Mouse (Mus musculus): ENCODE measurements around the gene Olfr1367. TPM values are rescaled to one million over a fixed set of nuclear protein-coding genes. Genes with fewer than 3 reads are reported as not detected.
"Not testable (repeated sequence)": the region's sequence is repeated elsewhere in the genome, so short reads cannot be mapped to it uniquely, and the experiment has no call there.

The Olfr1367 gene
- total RNA-seq, 1 experiment from 2014 or later, result not detected

DNA sequence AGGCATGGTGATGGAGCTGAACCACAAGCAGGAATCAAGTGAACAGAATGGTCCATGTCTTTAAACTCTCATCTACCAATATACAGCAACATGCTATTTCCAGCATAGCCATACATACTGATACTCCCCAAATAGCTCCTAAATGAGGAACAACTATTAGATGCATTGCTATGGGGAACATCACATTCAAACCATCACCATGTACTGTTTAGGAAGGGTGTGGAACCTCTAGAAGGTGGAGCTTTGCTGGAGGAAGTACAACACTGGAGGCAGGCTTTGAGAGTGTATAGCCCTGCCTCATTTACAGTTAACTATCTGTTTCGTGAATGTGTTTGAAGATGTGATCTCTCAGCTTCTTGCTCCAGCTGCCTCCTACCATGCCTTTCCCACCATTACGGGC is 31.1 kb downstream of the Olfr1367 start:
- ATAC-seq (replicated peaks; ENCODE audit: insufficient number of reproducible peaks, low FRiP score, low TSS enrichment, poor library complexity, severe bottlenecking), result 0 out of 2 replicates have a peak, but pooled peaks have one; percentile 53

DNA sequence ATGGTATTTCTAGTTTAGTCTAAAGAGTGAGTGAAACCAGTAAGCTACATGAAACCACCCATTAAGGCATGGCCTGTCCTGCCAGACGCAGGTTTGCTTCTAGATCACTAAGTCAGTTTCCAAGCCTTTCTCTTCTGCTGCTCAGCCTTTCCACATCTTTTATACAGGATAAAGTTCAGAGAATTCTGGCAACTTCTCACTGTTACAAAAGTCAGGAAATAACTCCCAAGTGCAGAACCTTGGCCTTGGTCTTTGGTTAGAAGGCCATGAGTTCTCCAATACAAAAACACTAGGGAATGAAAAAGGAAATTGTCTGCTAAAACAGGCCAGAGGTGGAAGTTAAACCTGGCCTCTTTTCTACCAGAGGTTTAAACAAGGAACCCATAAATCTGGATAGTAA is 48.5 kb downstream of the Olfr1367 start:
- ATAC-seq (replicated peaks; ENCODE audit: insufficient number of reproducible peaks, low FRiP score, low TSS enrichment, poor library complexity, severe bottlenecking), result no peak

DNA sequence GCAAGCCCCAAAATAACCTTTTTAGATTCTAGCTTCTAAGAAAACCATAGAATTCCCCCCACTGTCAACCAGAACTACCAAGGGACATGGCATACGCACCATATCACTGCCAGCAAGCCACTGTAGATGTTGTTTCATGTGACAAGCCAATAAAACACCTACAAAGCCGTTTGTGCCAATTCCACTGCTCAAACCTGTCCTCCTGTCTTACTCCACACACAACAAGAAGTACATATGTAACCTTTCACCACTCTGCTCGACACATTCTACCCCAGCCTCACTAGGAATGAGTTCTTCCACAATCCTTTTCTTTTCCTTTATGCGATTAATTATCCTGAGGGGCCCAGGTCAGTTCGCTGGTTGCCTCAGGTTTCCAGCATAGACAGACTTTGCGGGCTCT is 48.9 kb downstream of the Olfr1367 start:
- no peak for ATAC-seq (replicated peaks; ENCODE audit: insufficient number of reproducible peaks, low FRiP score, low TSS enrichment, poor library complexity, severe bottlenecking)

DNA sequence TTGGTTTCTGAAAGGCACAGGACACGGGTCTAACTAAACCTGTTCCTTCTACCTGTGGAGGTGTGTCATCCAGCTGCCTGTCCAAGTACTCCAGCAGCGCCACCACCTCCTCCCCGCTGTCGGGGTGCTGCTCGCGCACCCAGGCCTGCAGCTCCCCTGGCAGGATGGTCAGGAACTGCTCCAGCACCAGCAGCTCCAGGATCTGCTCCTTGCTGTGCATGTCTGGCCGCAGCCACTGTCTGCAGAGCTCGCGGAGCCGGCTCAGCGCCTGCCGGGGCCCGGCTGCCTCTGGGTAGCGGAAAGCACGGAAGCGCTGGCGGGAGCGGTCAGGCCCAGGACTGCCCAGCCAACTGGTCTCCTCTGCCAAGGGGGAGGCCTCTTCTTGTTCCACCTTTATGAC is 49.3 kb downstream of the Olfr1367 start:
- ATAC-seq (replicated peaks; ENCODE audit: insufficient number of reproducible peaks, low FRiP score, low TSS enrichment, poor library complexity, severe bottlenecking), result not testable (repeated sequence)

DNA sequence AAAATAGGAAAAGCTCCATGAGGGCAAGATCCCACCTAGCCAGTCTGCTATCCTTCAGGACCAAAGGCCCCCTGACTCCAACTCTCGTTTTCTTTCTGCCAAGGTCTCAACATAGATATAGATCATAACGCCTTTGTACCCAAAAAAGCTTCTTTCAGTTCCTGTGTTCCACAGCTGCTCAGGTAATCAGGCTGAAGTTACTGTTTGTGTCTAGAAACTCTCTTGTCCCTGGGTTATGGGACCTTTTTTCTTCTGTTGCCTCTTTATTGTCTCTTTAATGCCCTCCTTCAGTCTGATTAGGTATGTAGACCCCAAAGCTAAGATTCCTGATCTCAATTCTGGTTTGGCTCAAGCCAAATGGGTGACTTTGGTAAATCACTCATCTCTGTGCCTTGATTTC is 50.8 kb downstream of the Olfr1367 start:
- ATAC-seq (replicated peaks; ENCODE audit: insufficient number of reproducible peaks, low FRiP score, low TSS enrichment, poor library complexity, severe bottlenecking), result no peak

Other genes starting within 250 kb of the Olfr1367 start
- gene Olfr1369-ps1, start 235.4 kb upstream of the Olfr1367 start, total RNA-seq (2017), result not detected in 3 replicates
- not detected in 3 replicates for gene Olfr263, start 217.3 kb upstream of the Olfr1367 start, total RNA-seq (2017)
- gene Olfr1368, start 201.0 kb upstream of the Olfr1367 start, total RNA-seq (2017), result not detected in 3 replicates
- 81.0 to 103 TPM (median 88.2 TPM) in 3 replicates for gene Trim27, start 167.5 kb upstream of the Olfr1367 start, total RNA-seq (2017)
- gene Gpx5, start 54.2 kb upstream of the Olfr1367 start, total RNA-seq (2017), result not detected in 3 replicates
- gene Gpx6, start 34.8 kb upstream of the Olfr1367 start, total RNA-seq (2017), result not detected in 3 replicates
- 4.3 to 8.4 TPM (median 7.9 TPM) in 3 replicates for gene Zscan12, start 15.9 kb downstream of the Olfr1367 start, total RNA-seq (2017)
- gene Zkscan3, start 55.8 kb downstream of the Olfr1367 start, total RNA-seq (2017), result 32.1 to 66.2 TPM (median 42.5 TPM) in 3 replicates
- gene Pgbd1, start 94.1 kb downstream of the Olfr1367 start, total RNA-seq (2017), result 1.1 TPM in 1 of 3 replicates, not detected in the others
- gene Zscan26, start 106.8 kb downstream of the Olfr1367 start, total RNA-seq (2017), result 33.0 to 51.1 TPM (median 36.4 TPM) in 3 replicates
- 0.76 to 0.97 TPM in 2 of 3 replicates, not detected in the other for gene Nkapl, start 121.6 kb downstream of the Olfr1367 start, total RNA-seq (2017)
- 1.6 TPM in 1 of 3 replicates, not detected in the others for gene Zkscan4, start 132.0 kb downstream of the Olfr1367 start, total RNA-seq (2017)
- not detected in 3 replicates for gene Gm10065, start 132.5 kb downstream of the Olfr1367 start, total RNA-seq (2017)
- 0.29 to 0.67 TPM (median 0.64 TPM) in 3 replicates for gene AK157302, start 148.3 kb downstream of the Olfr1367 start, total RNA-seq (2017)
- 2.5 to 3.8 TPM (median 2.7 TPM) in 3 replicates for gene Gm11273, start 154.5 kb downstream of the Olfr1367 start, total RNA-seq (2017)
- gene Zkscan8, start 184.2 kb downstream of the Olfr1367 start, total RNA-seq (2017), result 2.4 to 8.3 TPM (median 3.2 TPM) in 3 replicates
- not detected in 3 replicates for gene Olfr1366, start 195.9 kb downstream of the Olfr1367 start, total RNA-seq (2017)
- gene Olfr1535, start 213.0 kb downstream of the Olfr1367 start, total RNA-seq (2017), result not detected in 3 replicates
- not detected in 3 replicates for gene Olfr1364, start 234.8 kb downstream of the Olfr1367 start, total RNA-seq (2017)